Mouse (Mus musculus) cerebellum, adult 18-20 months (tissue): ENCODE measurements around the gene Ttc28.

Experiments
- DNase-seq, 2 experiments: peaks; one replicate each; pipeline ENCODE4 v3.0.0; 2021

Gene Ttc28

DNA sequence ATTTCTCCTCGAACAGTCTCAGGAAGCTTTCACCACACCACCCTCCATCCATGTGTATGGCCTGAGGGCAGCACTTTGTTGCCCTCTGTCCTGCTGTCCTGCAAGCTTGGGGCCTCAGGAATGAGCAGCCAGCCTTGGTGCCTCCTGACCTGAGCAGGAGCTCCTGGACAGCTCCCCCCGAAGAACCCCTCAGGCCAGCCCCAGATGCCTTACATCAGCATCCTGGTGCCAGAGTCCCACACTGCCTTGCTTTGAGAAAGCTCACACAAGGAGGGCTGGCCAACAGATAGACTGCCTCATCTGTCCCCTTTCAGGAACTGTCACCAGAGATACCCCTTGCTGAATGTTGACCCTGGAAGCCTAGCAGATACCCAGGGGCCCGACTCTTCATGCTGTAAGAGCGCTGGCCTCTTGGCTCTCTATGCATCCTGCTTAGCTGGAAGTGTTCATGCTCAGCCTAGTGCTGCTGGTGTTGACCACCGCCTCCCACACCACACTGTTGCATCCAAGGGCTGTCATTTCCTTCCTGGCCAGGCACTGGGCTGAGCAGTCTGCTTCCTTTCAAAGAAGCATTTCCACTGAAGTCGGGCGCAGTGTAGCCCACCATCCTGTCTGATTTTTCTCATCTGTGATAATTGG is 259.4 kb downstream of the Ttc28 start:
- DNase-seq = no peak

DNA sequence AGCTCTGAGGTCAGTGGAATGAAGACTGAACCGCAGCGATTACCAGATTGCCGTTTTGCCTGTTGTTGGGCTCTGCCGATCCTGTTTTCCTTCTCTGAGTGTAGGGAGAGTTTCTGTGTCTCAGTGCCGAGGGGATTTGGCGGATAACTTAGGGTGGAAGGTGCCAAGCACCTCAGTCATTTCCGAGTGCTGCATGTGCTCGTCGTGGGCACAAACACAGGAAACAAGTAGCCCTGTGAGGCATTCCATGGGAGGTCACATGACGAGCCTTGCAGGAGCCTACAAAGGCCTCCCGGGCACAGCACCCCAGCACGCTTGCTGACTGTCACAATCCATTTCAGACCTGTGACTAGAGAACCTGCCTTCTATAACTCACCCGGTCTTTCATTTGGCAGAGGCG is 260.0 kb downstream of the Ttc28 start:
- no peak for DNase-seq

DNA sequence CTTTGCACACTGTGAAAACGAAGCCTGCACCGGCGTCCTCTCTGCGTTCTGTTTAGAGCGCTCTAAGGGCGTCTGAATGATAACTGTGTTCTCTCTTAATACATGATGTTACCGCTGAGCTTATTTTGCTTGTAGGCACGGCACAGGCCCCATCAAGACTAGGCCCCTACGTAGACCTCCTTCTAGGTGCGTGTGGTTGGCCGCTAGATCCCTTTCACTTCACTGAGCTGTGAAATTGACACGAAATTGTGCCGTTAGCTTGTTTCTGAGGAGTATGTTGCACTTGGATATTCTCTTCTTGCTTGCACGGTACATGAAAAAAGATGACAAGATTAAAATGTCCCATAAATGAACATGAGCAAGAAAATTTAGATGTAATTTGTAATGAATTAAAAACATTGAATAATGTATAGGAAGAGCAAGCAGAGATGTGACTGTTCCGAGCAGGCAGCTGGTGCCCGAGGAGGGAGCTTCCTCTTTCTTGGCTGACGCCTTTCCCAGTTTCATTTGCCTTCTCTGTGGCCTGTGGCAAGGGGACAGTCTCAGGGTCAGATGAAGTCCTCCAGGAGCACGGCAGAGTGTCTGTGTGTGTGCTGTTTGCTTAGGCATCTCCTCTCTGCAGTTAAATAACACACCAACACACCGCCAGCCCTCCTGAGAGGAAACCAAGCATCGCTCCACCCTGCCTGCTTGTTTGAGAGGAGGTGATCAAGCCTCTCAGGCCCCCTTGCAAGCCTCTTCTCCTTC is 261.7 kb downstream of the Ttc28 start:
- DNase-seq = peak in 1 of 2 experiments; percentile 15

- no peak for DNase-seq
Measured at GRCm38 (mm10) chr5:111142837-111143236, 263.2 kb downstream of the Ttc28 start.

GRCm38 (mm10) chr5:111144411-111144810 is 264.8 kb downstream of the Ttc28 start:
- DNase-seq = no peak

GRCm38 (mm10) chr5:111150581-111150980 is 271.0 kb downstream of the Ttc28 start:
- no peak for DNase-seq

GRCm38 (mm10) chr5:111151882-111152759 is 272.5 kb downstream of the Ttc28 start:
- no peak for DNase-seq

DNA sequence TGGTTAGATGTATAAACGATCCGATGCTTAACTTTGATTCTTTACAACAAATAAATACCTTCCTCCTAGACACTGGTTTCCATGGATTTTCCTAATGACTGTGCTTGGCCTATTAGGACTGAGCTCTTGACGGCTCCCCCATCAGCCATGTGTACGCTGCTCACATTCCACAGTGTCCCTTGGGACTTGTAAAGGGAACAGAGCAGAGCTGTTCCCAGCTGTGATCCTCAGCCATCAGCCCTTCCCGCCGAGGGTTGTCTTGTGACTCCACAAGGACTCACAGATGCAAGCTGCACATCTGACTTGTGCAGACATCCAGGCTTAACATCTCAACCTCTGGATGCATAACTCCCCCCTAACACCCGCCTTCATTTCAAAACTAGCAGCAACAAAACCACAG is 275.0 kb downstream of the Ttc28 start:
- no peak for DNase-seq

GRCm38 (mm10) chr5:111155271-111155670 is 275.7 kb downstream of the Ttc28 start:
- DNase-seq = no peak

DNA sequence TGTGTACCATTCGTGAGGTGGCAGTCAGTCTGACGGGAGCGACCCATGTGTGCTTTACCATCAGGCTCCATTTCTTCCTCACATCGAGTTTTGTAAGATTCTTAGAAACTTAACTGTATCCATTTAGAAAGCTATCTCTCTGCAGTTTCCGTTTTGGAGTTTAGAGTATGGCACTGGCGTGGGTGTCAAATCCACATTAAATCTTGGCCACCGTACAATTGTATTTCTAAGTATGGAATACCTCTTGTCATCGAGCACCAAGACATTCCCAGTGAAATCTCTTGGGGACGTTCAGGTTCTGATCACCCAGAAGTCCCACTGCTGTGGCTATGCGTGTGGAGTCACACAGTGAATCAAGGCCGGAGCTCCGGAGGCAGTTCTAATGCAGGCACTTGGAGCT is 276.3 kb downstream of the Ttc28 start:
- no peak for DNase-seq

- peak in 1 of 2 experiments; percentile 12 for DNase-seq
Measured at GRCm38 (mm10) chr5:111158266-111158665, 278.7 kb downstream of the Ttc28 start.

- DNase-seq = no peak
Measured at GRCm38 (mm10) chr5:111159628-111160321, 280.2 kb downstream of the Ttc28 start.

- DNase-seq = no peak
Measured at GRCm38 (mm10) chr5:111161146-111161930, 281.7 kb downstream of the Ttc28 start.

DNA sequence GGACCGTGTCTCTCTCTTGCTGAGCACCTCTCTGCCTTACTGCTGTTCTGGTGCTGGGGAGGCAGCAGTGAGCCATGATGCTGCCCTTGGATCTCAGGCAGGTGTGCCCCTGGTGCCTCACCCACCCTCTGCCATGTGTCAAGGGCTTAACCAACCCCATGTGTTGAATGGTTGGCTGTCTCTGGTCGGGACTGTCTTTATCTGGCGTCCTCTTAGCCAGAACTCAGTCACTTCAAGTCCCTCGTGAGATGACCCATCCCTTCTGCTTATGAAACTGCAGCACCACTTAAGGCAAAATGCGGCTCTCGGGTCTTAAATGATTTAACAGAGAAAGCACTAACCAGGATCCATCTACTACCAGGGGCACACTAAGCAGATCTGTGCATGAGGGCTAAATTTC is 283.3 kb downstream of the Ttc28 start:
- no peak for DNase-seq

DNA sequence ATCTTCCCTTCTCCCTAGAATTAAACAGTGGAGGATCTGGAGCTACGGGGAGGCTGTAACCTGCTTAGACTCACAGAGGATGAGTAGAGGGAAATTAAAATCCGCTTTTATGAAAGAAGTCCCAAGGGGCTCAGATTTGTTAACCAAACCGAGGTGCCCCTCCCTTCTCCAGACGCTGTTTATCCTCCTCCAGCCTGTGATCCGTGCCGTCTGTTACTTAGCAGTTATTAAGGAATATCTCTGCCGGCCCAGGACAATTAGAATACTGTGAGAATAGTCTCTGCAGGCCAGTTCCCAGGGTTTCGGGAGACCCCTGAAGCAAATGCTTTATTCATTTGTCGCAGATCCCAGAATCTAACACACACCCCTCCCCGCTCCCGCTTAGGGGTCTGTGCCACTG is 283.8 kb downstream of the Ttc28 start:
- no peak for DNase-seq

DNA sequence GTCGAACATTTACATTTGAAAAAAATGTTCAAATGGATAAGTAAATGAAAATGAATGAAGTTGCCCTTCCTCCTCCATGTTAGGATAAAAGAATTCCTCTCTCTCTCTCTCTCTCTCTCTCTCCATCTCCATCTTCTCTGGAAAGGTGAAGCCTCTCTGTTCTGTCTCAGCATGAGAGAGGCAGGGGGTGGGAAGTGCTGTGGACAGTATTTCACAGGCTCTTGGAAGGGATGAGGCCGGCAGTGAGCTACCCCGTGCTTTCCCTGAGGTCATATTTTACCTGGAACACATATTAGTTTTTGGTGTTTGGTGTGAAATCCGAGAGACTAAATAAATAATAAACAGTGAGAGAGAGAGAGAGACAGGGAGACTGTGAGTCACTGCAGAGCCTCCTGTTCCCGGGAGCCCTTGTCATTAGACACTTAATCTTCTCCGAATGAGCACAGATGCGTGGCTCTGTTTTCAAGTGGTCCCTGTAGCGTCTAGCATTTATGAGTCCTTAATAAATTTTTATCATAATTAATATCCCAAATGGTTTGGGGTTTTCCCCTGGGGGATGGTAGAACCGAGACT is 284.8 kb downstream of the Ttc28 start:
- DNase-seq = no peak

GRCm38 (mm10) chr5:111170383-111170782 is 290.8 kb downstream of the Ttc28 start:
- no peak for DNase-seq

- no peak for DNase-seq
Measured at GRCm38 (mm10) chr5:111175410-111175809, 295.8 kb downstream of the Ttc28 start.

DNA sequence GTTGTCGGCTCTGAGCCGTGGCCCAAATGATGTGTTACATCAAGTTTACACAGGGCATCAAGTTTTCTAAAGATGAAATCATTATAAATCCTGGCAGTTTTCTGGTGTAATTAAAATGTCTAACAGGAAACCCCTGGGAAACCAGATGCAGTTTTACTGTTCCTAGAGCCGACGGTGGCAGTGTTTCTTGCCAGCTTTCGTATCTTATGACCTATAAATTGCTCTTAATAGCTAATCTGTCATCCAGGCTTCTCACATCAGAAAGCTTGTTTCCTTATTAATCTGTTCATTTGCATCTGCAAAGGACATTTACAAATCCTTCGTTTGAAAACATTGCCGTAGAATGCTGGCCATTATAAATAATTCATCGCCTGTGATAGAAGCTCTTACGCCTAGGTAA is 296.2 kb downstream of the Ttc28 start:
- no peak for DNase-seq

DNA sequence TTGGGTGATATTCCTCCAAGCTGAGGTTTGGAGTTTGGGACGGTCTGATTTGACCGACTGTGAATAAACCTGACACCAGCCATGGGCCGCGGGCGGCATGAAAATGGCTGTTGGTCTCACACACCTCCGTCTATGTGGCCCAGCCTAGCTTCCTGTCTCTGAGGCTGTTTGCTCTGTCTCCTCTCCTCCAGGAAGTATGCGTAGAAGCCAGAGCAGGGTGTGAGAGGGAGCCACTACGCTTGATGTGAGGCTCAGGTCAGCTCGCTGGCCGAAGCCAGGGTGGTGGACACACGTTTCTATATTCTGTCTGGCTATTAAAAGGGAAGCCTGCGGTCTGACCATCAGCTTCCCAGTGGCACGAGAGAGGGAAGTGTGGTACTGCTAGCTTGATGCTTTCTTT is 296.8 kb downstream of the Ttc28 start:
- DNase-seq = no peak

DNA sequence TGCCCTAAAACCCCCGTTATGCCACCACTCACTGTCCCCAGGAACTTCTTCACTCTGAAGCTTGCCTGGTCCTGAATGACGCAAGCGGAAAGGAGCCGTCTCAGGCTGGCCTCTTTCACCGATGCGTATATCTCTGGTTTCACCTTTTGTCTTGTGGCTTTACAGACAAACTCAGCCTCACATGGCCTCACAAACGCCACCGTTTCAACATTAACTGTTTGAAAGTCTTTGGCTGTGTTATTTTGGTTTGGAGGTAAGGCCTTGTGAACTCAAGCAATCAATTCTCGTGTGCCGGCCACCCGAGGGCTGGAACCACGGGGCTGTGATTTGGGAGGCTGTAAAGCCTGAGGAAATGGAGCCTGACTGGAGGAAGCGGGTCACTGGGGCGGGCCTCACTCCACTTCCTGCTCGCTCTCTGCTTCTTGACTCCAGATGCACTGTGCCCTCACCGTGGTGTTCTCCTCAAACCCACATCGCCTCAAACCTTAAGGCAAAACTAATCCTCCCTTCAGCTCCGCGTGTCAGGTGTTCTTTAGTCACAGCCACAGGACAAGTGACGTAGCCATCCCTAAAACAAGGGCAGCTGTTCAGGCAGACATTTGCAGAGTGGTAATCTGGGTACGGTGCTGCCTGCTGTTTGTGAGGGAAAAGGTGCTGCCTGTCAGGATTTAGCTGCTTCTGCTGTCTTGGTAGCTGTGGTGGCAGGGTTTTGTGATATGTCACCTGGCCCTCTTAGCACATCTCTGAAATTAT is 298.9 kb downstream of the Ttc28 start:
- DNase-seq = no peak
